Mouse (Mus musculus) spleen, adult 12 weeks (tissue): ENCODE measurements around the gene Zfp950.

Source experiments
- DNase-seq: peaks from one replicate; pipeline ENCODE4 v3.0.0; 2022; ENCODE audit warnings: low spot score

The Zfp950 gene

GRCm38 (mm10) chr19:61056783-61057410 is 83.7 kb downstream of the Zfp950 start:
- no peak for DNase-seq

- DNase-seq = no peak
These were observed 87.9 kb downstream of the Zfp950 start for GRCm38 (mm10) chr19:61052786-61053185.

- no peak for DNase-seq
These were observed 88.6 kb downstream of the Zfp950 start for GRCm38 (mm10) chr19:61052008-61052407.

GRCm38 (mm10) chr19:61051151-61051550 is 89.5 kb downstream of the Zfp950 start:
- DNase-seq = no peak

GRCm38 (mm10) chr19:61049413-61049812 is 91.2 kb downstream of the Zfp950 start:
- DNase-seq = no peak

- DNase-seq = no peak
These were observed 92.0 kb downstream of the Zfp950 start for GRCm38 (mm10) chr19:61048646-61049045.

- DNase-seq = no peak
These were observed 101.5 kb downstream of the Zfp950 start for GRCm38 (mm10) chr19:61039151-61039550.

GRCm38 (mm10) chr19:61031570-61031969 is 109.1 kb downstream of the Zfp950 start:
- no peak for DNase-seq

- DNase-seq = no peak
These were observed 118.6 kb downstream of the Zfp950 start for GRCm38 (mm10) chr19:61021939-61022566.

- no peak for DNase-seq
These were observed 119.1 kb downstream of the Zfp950 start for GRCm38 (mm10) chr19:61021502-61021901.

GRCm38 (mm10) chr19:61017477-61018266 is 123.0 kb downstream of the Zfp950 start:
- no peak for DNase-seq

GRCm38 (mm10) chr19:61009266-61009665 is 131.4 kb downstream of the Zfp950 start:
- no peak for DNase-seq
